Mouse (Mus musculus): ENCODE measurements around the gene Mink1. TPM values are rescaled to one million over a fixed set of nuclear protein-coding genes. Genes with fewer than 3 reads are reported as not detected.

The Mink1 gene
- total and polyA plus RNA-seq, 2 experiments from 2014 or later: 5.0 to 20.4 TPM

DNA sequence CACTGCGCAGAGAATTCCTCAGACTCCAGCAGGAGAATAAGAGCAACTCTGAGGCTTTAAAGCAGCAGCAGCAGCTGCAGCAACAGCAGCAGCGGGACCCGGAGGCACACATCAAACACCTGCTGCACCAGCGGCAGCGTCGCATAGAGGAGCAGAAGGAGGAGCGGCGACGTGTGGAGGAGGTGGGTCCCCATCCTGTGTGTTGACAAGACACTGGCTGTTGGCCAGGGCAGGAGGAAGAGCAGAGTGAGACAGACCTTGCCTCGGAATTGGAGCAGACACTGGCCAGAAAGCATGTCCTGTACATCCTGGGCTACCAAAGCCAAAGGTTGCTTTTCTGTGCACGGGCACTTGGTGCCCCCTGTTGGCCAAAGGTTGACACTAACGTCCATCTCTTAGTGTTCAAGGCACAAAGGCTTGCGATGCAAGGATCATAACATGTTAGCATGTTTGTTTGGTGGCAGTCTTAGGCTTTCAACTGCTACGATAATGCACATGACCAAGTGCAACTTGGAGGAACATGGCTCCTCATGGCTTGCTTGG is 42.4 kb downstream of the Mink1 start:
- DNase-seq (ENCODE audit: low spot score) (peak; percentile 67), ATAC-seq (ENCODE audit: insufficient read depth, low read depth) (peak; percentile 65)
- Histone ChIP-seq H3K4me1 (ENCODE audit: control insufficient read depth, insufficient read depth) (no peaks in the 10 kb centered on the region), H3K27me3 (ENCODE audit: control insufficient read depth, insufficient read depth, low read length) (no peaks in the 10 kb centered on the region), H3K9ac (replicated peaks; ENCODE audit: low read depth, low read length) (no peak overlapping the region), H3K36me3 (replicated peaks; ENCODE audit: control insufficient read depth, insufficient read depth, low read length) (peaks cover 72% of the 10 kb centered on the region), H3K27ac (ENCODE audit: low read depth) (no peak overlapping the region), H3K4me2 (ENCODE audit: low read depth, low read length) (no peak overlapping the region), H3K9me3 (replicated peaks; ENCODE audit: control insufficient read depth, low read length) (no peaks in the 10 kb centered on the region), H3K4me3 (ENCODE audit: low read depth, low read length) (no peak overlapping the region)
- peak; percentile 96 for TF ChIP-seq CTCF (IDR thresholded peaks at IDR 0.05; ENCODE audit: low read depth)
- no peak for TF ChIP-seq EP300 (IDR thresholded peaks at IDR 0.05; ENCODE audit: low read depth)
- WGBS: 54% methylated on average over 14 of the region's 14 CpGs

DNA sequence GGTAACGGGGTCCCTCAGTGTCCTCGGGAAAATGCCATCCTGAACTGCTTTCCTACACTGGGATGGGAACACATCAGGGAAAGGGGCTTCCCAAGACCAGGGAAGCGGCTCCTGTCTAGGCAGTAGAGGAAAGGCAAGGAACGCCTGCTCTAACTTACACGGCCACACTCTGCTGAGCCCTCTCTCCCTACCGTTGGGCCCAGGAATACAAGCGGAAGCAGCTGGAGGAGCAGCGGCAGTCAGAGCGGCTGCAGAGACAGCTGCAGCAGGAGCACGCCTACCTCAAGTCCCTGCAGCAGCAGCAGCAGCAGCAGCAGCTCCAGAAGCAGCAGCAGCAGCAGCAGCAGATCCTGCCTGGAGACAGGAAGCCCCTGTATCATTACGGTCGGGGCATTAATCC is 44.0 kb downstream of the Mink1 start:
- H3K9me3 ChIP-seq (replicated peaks; ENCODE audit: control insufficient read depth, low read length): no peaks in the 10 kb centered on the region
- no peak overlapping the region for H3K4me2 ChIP-seq (ENCODE audit: low read depth, low read length)
- peaks cover 83% of the 10 kb centered on the region for H3K36me3 ChIP-seq (replicated peaks; ENCODE audit: control insufficient read depth, insufficient read depth, low read length)
- H3K4me3 ChIP-seq (ENCODE audit: low read depth, low read length): no peak overlapping the region
- DNase-seq (ENCODE audit: low spot score): no peak
- TF ChIP-seq CTCF (IDR thresholded peaks at IDR 0.05; ENCODE audit: low read depth): no peak
- TF ChIP-seq EP300 (IDR thresholded peaks at IDR 0.05; ENCODE audit: low read depth): no peak
- ATAC-seq (ENCODE audit: insufficient read depth, low read depth): no peak
- no peak overlapping the region for H3K9ac ChIP-seq (replicated peaks; ENCODE audit: low read depth, low read length)
- H3K27ac ChIP-seq (ENCODE audit: low read depth): no peak overlapping the region
- no peaks in the 10 kb centered on the region for H3K4me1 ChIP-seq (ENCODE audit: control insufficient read depth, insufficient read depth)
- H3K27me3 ChIP-seq (ENCODE audit: control insufficient read depth, insufficient read depth, low read length): no peaks in the 10 kb centered on the region
- 73% methylated on average over 12 of the region's 12 CpGs for WGBS

GRCm38 (mm10) chr11:70607611-70608010 is 44.9 kb downstream of the Mink1 start:
- Histone ChIP-seq H3K4me3 (ENCODE audit: low read depth, low read length) (no peak overlapping the region), H3K9ac (replicated peaks; ENCODE audit: low read depth, low read length) (no peak overlapping the region), H3K27me3 (ENCODE audit: control insufficient read depth, insufficient read depth, low read length) (no peaks in the 10 kb centered on the region), H3K4me1 (ENCODE audit: control insufficient read depth, insufficient read depth) (no peaks in the 10 kb centered on the region), H3K9me3 (replicated peaks; ENCODE audit: control insufficient read depth, low read length) (no peaks in the 10 kb centered on the region), H3K36me3 (replicated peaks; ENCODE audit: control insufficient read depth, insufficient read depth, low read length) (peaks cover 85% of the 10 kb centered on the region), H3K4me2 (ENCODE audit: low read depth, low read length) (no peak overlapping the region), H3K27ac (ENCODE audit: low read depth) (no peak overlapping the region)
- no peak for TF ChIP-seq EP300 (IDR thresholded peaks at IDR 0.05; ENCODE audit: low read depth)
- no peak for TF ChIP-seq CTCF (IDR thresholded peaks at IDR 0.05; ENCODE audit: low read depth)
- 88% methylated on average over 9 of the region's 9 CpGs for WGBS
- DNase-seq (ENCODE audit: low spot score) (no peak), ATAC-seq (ENCODE audit: insufficient read depth, low read depth) (no peak)

GRCm38 (mm10) chr11:70608381-70609066 is 45.8 kb downstream of the Mink1 start:
- Histone ChIP-seq H3K27ac (ENCODE audit: low read depth) (no peak overlapping the region), H3K9ac (replicated peaks; ENCODE audit: low read depth, low read length) (no peak overlapping the region), H3K27me3 (ENCODE audit: control insufficient read depth, insufficient read depth, low read length) (no peaks in the 10 kb centered on the region), H3K36me3 (replicated peaks; ENCODE audit: control insufficient read depth, insufficient read depth, low read length) (peaks cover 88% of the 10 kb centered on the region), H3K9me3 (replicated peaks; ENCODE audit: control insufficient read depth, low read length) (no peaks in the 10 kb centered on the region), H3K4me1 (ENCODE audit: control insufficient read depth, insufficient read depth) (no peaks in the 10 kb centered on the region), H3K4me2 (ENCODE audit: low read depth, low read length) (no peak overlapping the region), H3K4me3 (ENCODE audit: low read depth, low read length) (no peak overlapping the region)
- TF ChIP-seq EP300 (IDR thresholded peaks at IDR 0.05; ENCODE audit: low read depth): no peak
- TF ChIP-seq CTCF (IDR thresholded peaks at IDR 0.05; ENCODE audit: low read depth): peak; percentile 35
- no peak for DNase-seq (ENCODE audit: low spot score)
- ATAC-seq (ENCODE audit: insufficient read depth, low read depth): no peak
- WGBS: 86% methylated on average over 26 of the region's 26 CpGs

DNA sequence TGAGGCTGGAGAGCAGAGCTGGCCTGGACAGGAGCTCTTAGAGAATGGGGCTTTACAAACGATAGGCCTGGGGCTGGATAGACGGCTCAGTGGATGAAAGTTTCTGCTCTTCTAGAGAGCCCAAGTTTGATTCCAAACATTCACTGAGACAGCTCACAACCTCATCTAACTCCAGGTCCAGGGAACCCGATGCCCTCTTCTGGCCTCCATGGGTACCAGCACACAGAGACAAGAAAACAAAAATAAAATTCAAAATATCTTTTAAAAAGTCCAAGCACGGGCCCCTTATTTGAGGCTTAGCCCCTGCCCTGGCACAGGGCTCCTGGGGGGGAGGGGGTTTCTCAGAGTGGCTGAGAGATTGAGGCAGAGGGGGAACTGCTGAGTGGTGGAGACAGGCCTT is 48.1 kb downstream of the Mink1 start:
- Histone ChIP-seq H3K9ac (replicated peaks; ENCODE audit: low read depth, low read length) (no peak overlapping the region), H3K27me3 (ENCODE audit: control insufficient read depth, insufficient read depth, low read length) (peaks cover 1% of the 10 kb centered on the region; the same call in 1 of the 2 replicates), H3K9me3 (replicated peaks; ENCODE audit: control insufficient read depth, low read length) (no peaks in the 10 kb centered on the region), H3K4me1 (ENCODE audit: control insufficient read depth, insufficient read depth) (peaks cover 15% of the 10 kb centered on the region), H3K4me2 (ENCODE audit: low read depth, low read length) (no peak overlapping the region), H3K36me3 (replicated peaks; ENCODE audit: control insufficient read depth, insufficient read depth, low read length) (peaks cover 76% of the 10 kb centered on the region), H3K4me3 (ENCODE audit: low read depth, low read length) (no peak overlapping the region), H3K27ac (ENCODE audit: low read depth) (no peak overlapping the region)
- ATAC-seq (ENCODE audit: insufficient read depth, low read depth) (no peak), DNase-seq (ENCODE audit: low spot score) (no peak)
- TF ChIP-seq CTCF (IDR thresholded peaks at IDR 0.05; ENCODE audit: low read depth) (no peak), EP300 (IDR thresholded peaks at IDR 0.05; ENCODE audit: low read depth) (no peak)
- 88% methylated on average over 4 of the region's 4 CpGs for WGBS

Data from heart, postnatal 0 days (tissue).